Mouse (Mus musculus) embryonic facial prominence, embryonic 14.5 days (tissue): ENCODE data around the gene Smarca1. TPM values are rescaled to one million over a fixed set of nuclear protein-coding genes. Genes with fewer than 3 reads are reported as not detected.

Source experiments
- ATAC-seq: fragments of 200-750 bp; cut with Nextera tagmentation; 2 replicates; pipeline ENCODE4 v1.8.0; 2017; ENCODE audit warnings: low read depth, moderate number of reproducible peaks, moderate TSS enrichment
- DNase-seq: peaks from one replicate; pipeline ENCODE4 v3.0.0-alpha.2; 2015; ENCODE audit warnings: low spot score
- H3K27ac ChIP-seq: fragments of 300-500 bp; sonication (generic); replicated peaks from 2 replicates; pipeline ENCODE4 v1.5.1; 2014; ENCODE audit warnings: low read depth, mild to moderate bottlenecking, low read length, moderate library complexity
- H3K27me3 ChIP-seq: fragments of 300-500 bp; sonication (generic); replicated peaks from 2 replicates; pipeline ENCODE4 v1.6.1; 2014; ENCODE audit warnings: low read length; ENCODE audit not compliant: control insufficient read depth, insufficient read depth
- H3K36me3 ChIP-seq: fragments of 300-500 bp; sonication (generic); 2 replicates; pipeline ENCODE4 v1.6.1; 2014; ENCODE audit warnings: low read length, mixed read lengths; ENCODE audit not compliant: control insufficient read depth, insufficient read depth
- H3K4me1 ChIP-seq: fragments of 300-500 bp; sonication (generic); 2 replicates; pipeline ENCODE4 v1.6.1; 2014; ENCODE audit warnings: antibody characterized with exemption, low read length; ENCODE audit not compliant: control insufficient read depth, insufficient read depth
- H3K4me2 ChIP-seq: fragments of 300-500 bp; sonication (generic); 2 replicates; pipeline ENCODE4 v1.6.1; 2014; ENCODE audit warnings: low read depth, mild to moderate bottlenecking, low read length, moderate library complexity, mixed read lengths
- H3K4me3 ChIP-seq: fragments of 300-500 bp; sonication (generic); 2 replicates; pipeline ENCODE4 v1.5.1; 2014; ENCODE audit warnings: low read depth, mild to moderate bottlenecking, low read length
- H3K9ac ChIP-seq: fragments of 300-500 bp; sonication (generic); 2 replicates; pipeline ENCODE4 v1.6.1; 2014; ENCODE audit warnings: low read depth, mild to moderate bottlenecking, low read length, moderate library complexity, mixed read lengths
- H3K9me3 ChIP-seq: fragments of 300-500 bp; sonication (generic); 2 replicates; pipeline ENCODE4 v1.6.1; 2016; ENCODE audit warnings: low read length; ENCODE audit not compliant: control insufficient read depth
- WGBS: fragments of 180-500 bp; shearing (Covaris S2); extraction: QIAGEN DNeasy Blood & Tissue Kit; methylation state at CpG from one replicate; pipeline ENCODE4 v1.1.7; 2014; 5-methylcytosine and 5-hydroxymethylcytosine counted together
- polyA plus RNA-seq: library from polyadenylated mRNA; unstranded; fragments of >200 nt; fragmentation: Nextera tagmentation; extraction: Ambion mirVana; gene quantifications from 2 replicates; pipeline ENCODE4 v1.2.1, GENCODE M21; 2014

The Smarca1 gene
- polyA plus RNA-seq, 1 experiment from 2014 or later, result 30.1 TPM

GRCm38 (mm10) chrX:47912904-47913542 lies 20.2 kb upstream of the Smarca1 start:
- 24% methylated on average over 8 of the region's 8 CpGs for WGBS
- H3K27me3 ChIP-seq, result no peaks in the 10 kb centered on the region
- no peak for ATAC-seq
- peak overlapping the region; percentile 84 for H3K9ac ChIP-seq
- no peaks in the 10 kb centered on the region for H3K36me3 ChIP-seq
- peak overlapping the region; percentile 60 for H3K4me3 ChIP-seq
- H3K27ac ChIP-seq, result no peak overlapping the region
- no peaks in the 10 kb centered on the region for H3K9me3 ChIP-seq
- peak overlapping the region; percentile 59 for H3K4me2 ChIP-seq
- DNase-seq, result peak; percentile 3
- peaks cover 7% of the 10 kb centered on the region for H3K4me1 ChIP-seq

GRCm38 (mm10) chrX:47912306-47912792 lies 19.6 kb upstream of the Smarca1 start, which contains the start of gene Ocrl:
Gene Ocrl (plus strand): TSS chrX:47912387.
- no peaks in the 10 kb centered on the region for H3K9me3 ChIP-seq
- ATAC-seq (peak; percentile 93), DNase-seq (peak; percentile 45)
- peak within 1 kb of the TSS; percentile 59 for H3K4me2 ChIP-seq
- peak within 1 kb of the TSS; percentile 84 for H3K9ac ChIP-seq
- H3K4me1 ChIP-seq, result peaks cover 7% of the 10 kb centered on the region
- H3K27me3 ChIP-seq, result no peaks in the 10 kb centered on the region
- H3K36me3 ChIP-seq, result no peaks in the 10 kb centered on the region
- H3K4me3 ChIP-seq, result peak within 1 kb of the TSS; percentile 60
- 13% methylated on average over 11 of the region's 35 CpGs for WGBS
- H3K27ac ChIP-seq, result peak within 1 kb of the TSS; percentile 79

GRCm38 (mm10) chrX:47891907-47892430 lies 805 bp downstream of the Smarca1 start:
- WGBS, result 29% methylated on average over 16 of the region's 36 CpGs
- peak; percentile 84 for ATAC-seq

GRCm38 (mm10) chrX:47891243-47891906 lies 1.4 kb downstream of the Smarca1 start:
- peak overlapping the region; percentile 71 for H3K9ac ChIP-seq
- no peaks in the 10 kb centered on the region for H3K27me3 ChIP-seq
- peak overlapping the region; percentile 53 for H3K4me2 ChIP-seq
- no peaks in the 10 kb centered on the region for H3K9me3 ChIP-seq
- peak; percentile 42; the same call in 1 of the 2 replicates for ATAC-seq
- 14% methylated on average over 10 of the region's 12 CpGs for WGBS
- H3K4me3 ChIP-seq, result peak overlapping the region; percentile 51
- no peak for DNase-seq
- H3K4me1 ChIP-seq, result no peaks in the 10 kb centered on the region
- no peaks in the 10 kb centered on the region for H3K36me3 ChIP-seq
- H3K27ac ChIP-seq, result peak overlapping the region; percentile 81; the same call in 1 of the 2 replicates

More at GRCm38 (mm10) chrX:47891907-47892430, 805 bp downstream of the Smarca1 start:
- Histone ChIP-seq H3K4me3 (peak overlapping the region; percentile 51), H3K27me3 (no peaks in the 10 kb centered on the region), H3K36me3 (no peaks in the 10 kb centered on the region), H3K4me2 (peak overlapping the region; percentile 53), H3K4me1 (no peaks in the 10 kb centered on the region), H3K9ac (peak overlapping the region; percentile 71), H3K9me3 (no peaks in the 10 kb centered on the region), H3K27ac (peak overlapping the region; percentile 81)
- DNase-seq, result peak; percentile 25

GRCm38 (mm10) chrX:47887401-47887800 lies 5.4 kb downstream of the Smarca1 start:
- H3K27me3 ChIP-seq, result no peaks in the 10 kb centered on the region
- H3K9ac ChIP-seq, result no peak overlapping the region
- ATAC-seq (no peak), DNase-seq (peak; percentile 3)
- WGBS, result 50% methylated on average over 2 of the region's 2 CpGs
- peaks cover 12% of the 10 kb centered on the region; the same call in 1 of the 2 replicates for H3K36me3 ChIP-seq
- H3K9me3 ChIP-seq, result no peaks in the 10 kb centered on the region
- no peak overlapping the region for H3K27ac ChIP-seq
- no peak overlapping the region for H3K4me2 ChIP-seq
- H3K4me3 ChIP-seq, result no peak overlapping the region
- H3K4me1 ChIP-seq, result no peaks in the 10 kb centered on the region

- Histone ChIP-seq H3K9me3 (no peaks in the 10 kb centered on the region), H3K36me3 (peaks cover 12% of the 10 kb centered on the region), H3K4me1 (no peaks in the 10 kb centered on the region), H3K9ac (no peak overlapping the region), H3K4me2 (no peak overlapping the region), H3K27ac (no peak overlapping the region), H3K27me3 (no peaks in the 10 kb centered on the region), H3K4me3 (no peak overlapping the region)
- DNase-seq (no peak), ATAC-seq (no peak)
- 75% methylated on average over 6 of the region's 6 CpGs for WGBS
Measured at GRCm38 (mm10) chrX:47882813-47883212, 10.0 kb downstream of the Smarca1 start.

- Histone ChIP-seq H3K27me3 (no peaks in the 10 kb centered on the region), H3K9me3 (no peaks in the 10 kb centered on the region), H3K4me3 (no peak overlapping the region), H3K4me1 (no peaks in the 10 kb centered on the region), H3K27ac (no peak overlapping the region), H3K36me3 (peaks cover 12% of the 10 kb centered on the region), H3K4me2 (no peak overlapping the region), H3K9ac (no peak overlapping the region)
- ATAC-seq (no peak), DNase-seq (peak; percentile 70)
- WGBS, result 38% methylated on average over 2 of the region's 2 CpGs
Measured at GRCm38 (mm10) chrX:47880052-47880451, 12.7 kb downstream of the Smarca1 start.

- Histone ChIP-seq H3K4me1 (no peaks in the 10 kb centered on the region), H3K9me3 (no peaks in the 10 kb centered on the region), H3K27ac (no peak overlapping the region), H3K4me2 (no peak overlapping the region), H3K27me3 (no peaks in the 10 kb centered on the region), H3K9ac (no peak overlapping the region), H3K4me3 (no peak overlapping the region), H3K36me3 (no peaks in the 10 kb centered on the region)
- WGBS, result 91% methylated on average over 1 of the region's 1 CpGs
- ATAC-seq (no peak), DNase-seq (no peak)
Measured at GRCm38 (mm10) chrX:47858544-47858943, 34.2 kb downstream of the Smarca1 start.
